ENCODE assay signal across 8 mouse cellular contexts in genomic region chr8:119446211-119446989, GRCm38 (mm10). TPM values are rescaled to one million over a fixed set of nuclear protein-coding genes. Genes with fewer than 3 reads are reported as not detected.
DNase-seq lines count a peak whose midpoint lies in the region; ATAC-seq lines count a peak whose summit lies in the region.

TSS of gene Necab2 (plus strand) at chr8:119446719.

- peak within 1 kb of the TSS; percentile 74 for H3K4me3 ChIP-seq in hindbrain, embryonic 15.5 days

- ATAC-seq in hindbrain, embryonic 15.5 days (ENCODE audit: low FRiP score, low read depth), result peak; percentile 80

- H3K27ac ChIP-seq in hindbrain, embryonic 15.5 days (replicated peaks), result peak within 1 kb of the TSS; percentile 51; the same call in 1 of the 2 replicates

- H3K9me3 ChIP-seq in hindbrain, embryonic 15.5 days, result no peaks in the 10 kb centered on the region

- H3K27me3 ChIP-seq in hindbrain, embryonic 15.5 days, result no peaks in the 10 kb centered on the region; the same call in 1 of the 2 replicates

- peak within 1 kb of the TSS; percentile 93 for H3K4me2 ChIP-seq in hindbrain, embryonic 15.5 days

- H3K36me3 ChIP-seq in hindbrain, embryonic 15.5 days, result no peaks in the 10 kb centered on the region

- 3% methylated on average over 36 of the region's 52 CpGs for WGBS in hindbrain, embryonic 15.5 days

- peaks cover 24% of the 10 kb centered on the region for H3K4me1 ChIP-seq in hindbrain, embryonic 15.5 days (replicated peaks)

- H3K9ac ChIP-seq in hindbrain, embryonic 15.5 days, result peak within 1 kb of the TSS; percentile 72

- peak; percentile 61 for DNase-seq in MN1 (ENCODE audit: low spot score)
- peak; percentile 71 for DNase-seq in cerebellum, adult 9-10 months
- DNase-seq in frontal cortex, postnatal 14 days (ENCODE audit: low spot score in 2 of 2), result peak; percentile 70 to 81
- DNase-seq in layer of hippocampus, postnatal 36 days, result peak; percentile 80 to 84
- DNase-seq in lung, postnatal 14 days, result peak; percentile 85
- peak; percentile 78 for DNase-seq in retina, postnatal 7 days (ENCODE audit: low read depth, low spot score)
- peak; percentile 70 to 89 for DNase-seq in urinary bladder, adult 18-20 months (ENCODE audit: low spot score in 2 of 2)

RNA-seq across cellular contexts. Expression of gene Necab2, which starts in this region (rescaled TPM):
- 45.8 and 48.3 TPM in 2 replicates for polyA plus RNA-seq in hindbrain, embryonic 15.5 days (2015; fragmentation: Nextera tagmentation; extraction: Ambion mirVana)
- 100 to 1,000 TPM in 1 of 2 experiments, 10 to 100 TPM in 1; 94.4 to 116 TPM for total RNA-seq in layer of hippocampus, postnatal 36 days (2021)

Comparison
In these comparisons a context has a peak if more than half of its experiments do, and no peak if none do; other contexts are left out.
1. Peak in every context shown above with its lines: DNase-seq, ATAC-seq, H3K4me3 ChIP-seq and H3K27ac ChIP-seq.